Mouse (Mus musculus) brain, embryonic 14.5 days (tissue): ENCODE results near the gene Akap9.

Experiments used
- CTCF ChIP-seq: fragments of 200-500 bp; IDR thresholded peaks from 2 replicates; pipeline ENCODE4 v1.5.1; 2012; ENCODE audit warnings: inconsistent platforms, mild to moderate bottlenecking, moderate library complexity, borderline replicate concordance; ENCODE audit not compliant: insufficient read depth, insufficient read length; ENCODE audit errors: extremely low read depth
- POLR2A ChIP-seq: fragments of 200-500 bp; IDR thresholded peaks from 2 replicates; pipeline ENCODE4 v1.6.1; 2012; ENCODE audit warnings: mild to moderate bottlenecking, inconsistent platforms, borderline replicate concordance; ENCODE audit not compliant: poor library complexity, insufficient read depth, insufficient read length, severe bottlenecking; ENCODE audit errors: extremely low read depth

- no peak for TF ChIP-seq CTCF
- no peak for TF ChIP-seq POLR2A
Observed at GRCm38 (mm10) chr5:4081513-4081912, 153.7 kb downstream of the Akap9 start.
